Mouse (Mus musculus) gastrocnemius, postnatal 4 days (tissue): ENCODE measurements around the gene Bcam. TPM values are rescaled to one million over a fixed set of nuclear protein-coding genes. Genes with fewer than 3 reads are reported as not detected.
"Not testable (repeated sequence)": the region's sequence is repeated elsewhere in the genome, so short reads cannot be mapped to it uniquely, and the experiment has no call there.

Experiments used
- DNase-seq, 2 experiments: peaks; one replicate each; pipeline ENCODE4 v3.0.0; 2021 to 2022; ENCODE audit warnings: low spot score in 2 of 2, mixed read lengths in 2 of 2
- long read RNA-seq, 2 experiments: library from polyadenylated mRNA; stranded (forward); transcript quantifications; one replicate each; pipeline ENCODE4 v2.0.0; 2021
- total RNA-seq, 2 experiments: library from RNA; stranded (reverse); gene quantifications; 2 replicates each; pipeline ENCODE4 v1.2.3; 2021

The Bcam gene
- total RNA-seq, result 100 to 1,000 TPM; 119 to 144 TPM
- long read RNA-seq, experiment 1, transcript Bcam-201 (15 exons, 2,429 nt), result major isoform, 112 of 149 reads
- long read RNA-seq, experiment 1, partial matches to known transcripts, result 15 of 149 reads
- long read RNA-seq, experiment 1, other reads (novel, unspliced or antisense), result 18 of 149 reads
- long read RNA-seq, experiment 2, transcript Bcam-201 (15 exons, 2,429 nt), result major isoform, 181 of 239 reads
- long read RNA-seq, experiment 2, partial matches to known transcripts, result 35 of 239 reads
- long read RNA-seq, experiment 2, other reads (novel, unspliced or antisense), result 23 of 239 reads

DNA sequence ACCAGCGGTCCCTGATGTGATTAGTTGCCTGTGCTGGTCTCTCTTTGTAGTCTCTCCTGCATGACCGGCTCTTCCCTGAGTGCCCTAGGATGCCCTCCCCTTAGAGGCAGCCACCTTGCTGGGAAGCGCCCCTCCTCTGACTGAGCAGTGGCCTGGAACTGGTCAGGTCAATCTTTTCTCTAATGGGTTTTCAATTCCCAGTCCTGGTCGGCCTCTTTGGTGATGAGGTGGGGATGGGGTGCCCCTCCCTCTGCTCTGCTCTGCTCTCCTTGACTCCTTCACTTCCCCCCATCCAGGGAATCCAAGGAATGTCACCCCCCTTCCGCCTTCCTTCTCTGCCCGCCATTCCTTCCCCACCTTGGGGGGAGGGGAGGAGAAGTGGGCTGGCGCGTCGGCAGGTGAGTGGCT lies at the start of gene Bcam:
Gene Bcam (minus strand): TSS at position 33 of the 408 bp plus-strand sequence.
- no peak for DNase-seq

DNA sequence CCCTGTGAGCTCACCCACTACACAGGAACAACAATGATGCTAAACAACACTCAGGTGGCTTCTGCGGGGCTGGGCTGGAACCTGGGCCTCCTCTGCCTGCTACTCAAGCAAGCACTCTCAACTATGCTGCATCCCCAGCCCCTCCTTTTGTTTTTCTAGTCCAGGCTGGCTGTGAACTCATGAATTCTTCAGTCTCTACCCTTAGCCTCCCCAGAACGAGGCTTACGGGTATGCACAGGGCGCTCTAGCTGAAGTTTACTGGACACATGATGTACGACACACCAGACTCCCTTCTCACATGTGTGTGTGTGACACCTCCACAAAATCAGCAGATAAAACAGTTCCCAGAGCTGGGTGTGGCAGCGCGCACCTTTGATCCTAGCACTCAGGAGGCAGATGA lies 48.1 kb upstream of the Bcam start:
- DNase-seq, result no peak

GRCm38 (mm10) chr7:19818440-19818839 lies 47.6 kb upstream of the Bcam start:
- DNase-seq, result no peak

GRCm38 (mm10) chr7:19817382-19818105 lies 46.7 kb upstream of the Bcam start:
- DNase-seq, result peak in 1 of 2 experiments; percentile 70

DNA sequence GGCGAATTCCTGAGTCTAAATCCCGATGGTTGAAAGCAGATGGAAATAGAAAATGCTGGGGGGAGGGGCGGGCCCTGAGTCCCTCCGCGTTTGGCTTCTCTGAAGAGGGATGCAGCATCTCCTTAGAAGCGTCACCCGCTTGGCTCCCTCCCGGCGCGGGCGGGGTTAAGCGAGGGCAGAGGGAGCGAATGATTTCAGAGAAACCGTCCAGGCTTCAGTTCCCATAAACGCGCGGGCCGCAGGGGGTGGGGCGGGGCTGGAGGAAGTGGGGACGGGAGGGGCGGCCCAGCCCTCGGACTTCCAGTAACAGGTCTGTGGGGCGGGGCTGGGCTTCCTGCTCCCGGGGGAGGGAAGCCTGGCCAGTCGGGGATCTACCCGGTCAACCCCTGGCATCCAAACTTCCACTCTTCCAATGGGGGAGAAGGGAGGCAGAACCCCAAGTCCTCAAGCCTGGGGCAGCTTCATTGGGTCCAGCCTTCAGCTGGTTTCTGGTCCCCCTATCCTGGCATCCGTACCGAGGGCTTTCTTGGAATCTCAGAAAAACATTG lies 45.5 kb upstream of the Bcam start:
- peak; percentile 80 to 90 for DNase-seq

- no peak for DNase-seq
Measured at GRCm38 (mm10) chr7:19815296-19816223, 44.7 kb upstream of the Bcam start.

- no peak for DNase-seq
Measured at GRCm38 (mm10) chr7:19813579-19814122, 42.8 kb upstream of the Bcam start.

GRCm38 (mm10) chr7:19813161-19813560 lies 42.3 kb upstream of the Bcam start:
- no peak for DNase-seq

- peak in 1 of 2 experiments; percentile 44 for DNase-seq
Measured at GRCm38 (mm10) chr7:19811114-19811513, 40.3 kb upstream of the Bcam start.

GRCm38 (mm10) chr7:19809369-19809768 lies 38.6 kb upstream of the Bcam start:
- no peak for DNase-seq

DNA sequence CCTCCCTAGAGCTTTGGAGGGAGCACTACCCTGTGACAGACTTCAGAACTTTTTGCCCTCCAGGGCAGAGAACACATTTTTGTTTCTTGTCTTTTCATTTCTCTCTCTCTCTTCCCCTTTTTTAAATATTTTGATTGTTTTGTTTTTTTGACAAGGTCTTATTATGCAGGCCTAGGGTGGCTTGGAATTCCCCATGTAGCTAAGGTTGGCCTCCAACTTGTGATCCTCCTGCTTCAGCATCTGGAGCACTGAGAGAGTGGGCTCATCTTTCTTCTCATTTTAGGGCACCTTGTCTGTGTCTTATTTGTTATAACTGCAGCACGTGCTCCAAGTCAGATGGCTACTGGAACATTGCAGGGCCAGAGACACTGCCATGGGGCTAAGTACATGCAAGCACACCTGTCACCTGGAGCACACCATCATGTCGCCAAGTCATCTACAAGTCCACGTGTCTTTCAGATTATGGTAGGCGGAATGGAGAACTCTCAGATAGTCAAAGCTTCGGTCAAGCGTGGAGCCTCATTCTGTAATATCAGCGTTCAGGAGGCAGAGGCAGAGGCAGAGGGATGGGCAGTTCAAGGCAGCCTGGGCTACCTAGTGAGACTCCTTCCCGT lies 35.6 kb upstream of the Bcam start:
- DNase-seq, result no peak

GRCm38 (mm10) chr7:19802995-19803394 lies 32.2 kb upstream of the Bcam start:
- peak; percentile 52 to 64 for DNase-seq

DNA sequence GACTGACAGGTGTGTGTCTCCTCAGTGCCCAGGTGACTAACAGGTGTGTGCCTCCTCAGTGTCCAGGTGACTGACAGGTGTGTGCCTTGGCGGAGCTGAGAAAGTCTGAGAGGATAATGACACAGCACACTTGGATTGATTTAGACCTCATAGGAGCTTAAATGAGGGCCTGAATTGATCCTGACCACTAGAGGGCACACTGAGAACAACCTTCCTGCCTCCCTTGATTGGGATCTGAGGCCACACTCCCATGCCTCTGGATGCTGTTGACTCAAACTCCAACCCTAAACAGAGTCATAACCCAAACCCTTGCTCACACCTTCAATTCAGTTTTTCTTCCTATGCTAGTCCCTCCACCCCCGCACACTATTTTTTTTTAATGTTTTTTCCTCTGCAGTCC lies 29.9 kb upstream of the Bcam start:
- DNase-seq, result peak in 1 of 2 experiments; percentile 36

- DNase-seq, result peak; percentile 62 to 68
Measured at GRCm38 (mm10) chr7:19796697-19797588, 26.1 kb upstream of the Bcam start, which contains the start of gene Cblc. Gene Cblc, minus strand, starts transcription at chr7:19796809.

DNA sequence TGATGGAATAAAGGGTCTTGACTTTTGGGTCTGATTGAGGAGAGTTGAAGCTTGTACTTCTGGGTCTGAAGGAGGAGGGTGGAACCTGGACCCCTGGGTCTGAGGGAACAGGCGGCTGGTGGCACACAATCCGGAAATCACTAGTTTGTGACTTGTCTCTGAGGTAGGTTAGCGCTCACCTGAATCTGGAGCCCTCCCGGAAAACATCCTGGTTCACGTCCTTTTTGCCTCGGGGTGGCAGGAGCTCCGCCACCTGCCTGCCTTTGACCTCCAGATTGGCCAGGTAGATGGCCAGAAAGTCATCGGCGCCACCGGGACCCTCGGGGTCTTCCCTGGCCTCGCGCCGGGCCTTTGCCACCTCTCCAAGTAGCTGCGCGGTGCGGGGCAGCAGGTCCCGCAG lies 25.4 kb upstream of the Bcam start:
- no peak for DNase-seq

DNA sequence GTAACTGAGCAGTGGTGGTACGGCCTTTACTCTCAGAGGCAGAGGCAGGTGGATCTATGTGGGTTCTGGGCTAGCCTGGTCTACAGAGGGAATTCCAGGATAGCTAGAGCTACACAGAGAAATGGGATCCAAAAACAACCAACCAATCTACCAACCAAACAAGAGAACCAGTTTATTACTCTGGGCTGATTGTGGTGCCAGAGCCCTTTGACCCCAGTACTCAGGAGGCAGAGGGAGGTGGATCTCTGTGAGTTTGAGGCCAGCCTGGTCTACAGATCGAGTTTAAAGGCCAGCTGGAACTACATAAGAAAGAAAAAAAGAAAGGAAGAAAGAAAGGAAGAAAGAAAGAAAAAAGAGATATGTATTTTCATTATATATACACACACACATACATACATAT lies 24.4 kb upstream of the Bcam start:
- DNase-seq, result no peak

DNA sequence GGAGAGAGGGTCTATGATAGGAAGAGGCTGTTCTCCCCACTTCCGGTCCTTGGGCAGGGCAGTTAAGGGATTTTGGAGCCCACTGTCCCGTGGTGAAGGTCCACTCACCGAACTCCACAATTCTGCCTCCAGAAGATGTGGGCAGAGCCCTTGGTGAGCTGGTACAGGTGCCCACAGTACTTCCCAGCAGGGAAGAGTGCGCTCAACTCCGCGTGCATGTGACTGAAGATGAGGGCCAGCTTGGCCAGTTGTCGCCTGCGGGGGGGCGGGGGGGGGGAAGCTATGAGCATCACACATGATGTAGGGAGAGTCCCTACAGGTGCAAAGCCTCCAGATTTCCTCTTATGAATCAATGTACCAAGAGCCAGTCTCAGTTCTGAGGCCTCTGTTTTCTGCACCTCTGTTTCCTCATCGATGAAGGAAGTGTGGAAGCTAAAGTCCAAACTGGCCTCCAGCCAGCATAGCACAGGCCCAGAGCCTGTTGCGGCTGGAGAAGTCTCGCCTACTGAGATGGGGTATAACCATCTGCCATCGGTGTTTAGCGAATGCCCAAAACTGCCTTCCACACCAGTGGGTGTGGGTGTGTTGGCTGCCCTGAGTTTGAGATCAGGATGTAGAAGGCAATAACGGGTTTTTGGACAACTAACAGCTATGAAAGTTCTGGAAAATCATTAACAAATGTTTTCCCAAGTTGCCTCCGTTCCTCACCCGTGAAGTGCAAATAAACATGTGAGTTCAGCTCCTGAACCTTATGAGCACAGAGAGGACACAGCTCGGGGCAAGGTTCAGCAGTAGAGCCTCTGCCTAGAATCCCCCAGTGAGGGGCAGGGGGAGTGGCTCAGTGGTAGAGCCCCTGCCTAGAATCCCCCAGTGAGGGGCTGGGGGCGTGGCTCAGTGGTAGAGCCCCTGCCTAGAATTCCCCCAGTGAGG lies 22.1 kb upstream of the Bcam start:
- DNase-seq, result no peak

- DNase-seq, result not testable (repeated sequence)
Measured at GRCm38 (mm10) chr7:19791504-19791903, 20.7 kb upstream of the Bcam start.
